16 mouse cellular contexts compared by ENCODE assay signal in genomic region chr13:15474393-15474792, GRCm38 (mm10).
"Had no signal": no experiment of that assay in that cellular context is flagged by ENCODE, and none has a peak within 500 bp of the region (broad histone marks: within the 10 kb centered on the region; RNA-seq: fewer than 3 reads in every experiment).

No protein-coding gene starts in this region.

- H3K9ac ChIP-seq: kidney, embryonic 15.5 days; liver, embryonic 13.5 days; midbrain, embryonic 15.5 days; neural tube, embryonic 12.5 days; neural tube, embryonic 15.5 days had no signal

- H3K36me3 ChIP-seq: liver, embryonic 13.5 days; midbrain, embryonic 15.5 days; neural tube, embryonic 15.5 days had no signal

- H3K4me1 ChIP-seq: liver, embryonic 13.5 days; megakaryocyte, embryonic 14.5 days; neural tube, embryonic 15.5 days had no signal

- H3K9me3 ChIP-seq: kidney, embryonic 15.5 days; liver, embryonic 13.5 days; megakaryocyte, embryonic 14.5 days; midbrain, embryonic 10.5 days; midbrain, embryonic 15.5 days; neural tube, embryonic 12.5 days; neural tube, embryonic 15.5 days had no signal

- H3K27me3 ChIP-seq: kidney, embryonic 15.5 days; liver, embryonic 13.5 days; midbrain, embryonic 15.5 days; neural tube, embryonic 12.5 days; neural tube, embryonic 15.5 days had no signal

- DNase-seq: kidney, adult 8-10 months; kidney, postnatal 10 days; kidney, postnatal 36 days; layer of hippocampus, postnatal 36 days; liver, embryonic 13.5 days; lung, adult 2 months; thymus, adult 18-20 months; thymus, postnatal 36 days had no signal

- H3K27ac ChIP-seq: kidney, embryonic 15.5 days; left cerebral cortex, adult 2 months; liver, embryonic 13.5 days; midbrain, embryonic 10.5 days; midbrain, embryonic 15.5 days; neural tube, embryonic 12.5 days; neural tube, embryonic 15.5 days had no signal

- H3K4me3 ChIP-seq: kidney, embryonic 15.5 days; left cerebral cortex, adult 2 months; liver, embryonic 13.5 days; megakaryocyte, embryonic 14.5 days; midbrain, embryonic 10.5 days; midbrain, embryonic 15.5 days; neural tube, embryonic 12.5 days; neural tube, embryonic 15.5 days had no signal

- H3K4me2 ChIP-seq: kidney, embryonic 15.5 days; liver, embryonic 13.5 days; midbrain, embryonic 15.5 days; neural tube, embryonic 12.5 days; neural tube, embryonic 15.5 days had no signal

- ATAC-seq: lung, postnatal 0 days; midbrain, embryonic 15.5 days had no signal
